Mouse (Mus musculus): ENCODE measurements around the gene Tigit.

The Tigit gene

GRCm38 (mm10) chr16:43663978-43664579 is at the start of gene Tigit:
Tigit (minus strand) TSS chr16:43664146.
- DNase-seq (ENCODE audit: low read depth, low spot score), result no peak

GRCm38 (mm10) chr16:43711361-43711760 is 47.4 kb upstream of the Tigit start:
- DNase-seq (ENCODE audit: low read depth, low spot score), result no peak

GRCm38 (mm10) chr16:43710651-43711050 is 46.7 kb upstream of the Tigit start:
- no peak for DNase-seq (ENCODE audit: low read depth, low spot score)

- no peak for DNase-seq (ENCODE audit: low read depth, low spot score)
Observed at GRCm38 (mm10) chr16:43710134-43710475, 46.2 kb upstream of the Tigit start.

- DNase-seq (ENCODE audit: low read depth, low spot score), result no peak
Observed at GRCm38 (mm10) chr16:43709432-43710133, 45.6 kb upstream of the Tigit start.

GRCm38 (mm10) chr16:43709062-43709413 is 45.1 kb upstream of the Tigit start:
- DNase-seq (ENCODE audit: low read depth, low spot score), result no peak

- no peak for DNase-seq (ENCODE audit: low read depth, low spot score)
Observed at GRCm38 (mm10) chr16:43708335-43709061, 44.6 kb upstream of the Tigit start.

GRCm38 (mm10) chr16:43701765-43702504 is 38.0 kb upstream of the Tigit start:
- no peak for DNase-seq (ENCODE audit: low read depth, low spot score)

- no peak for DNase-seq (ENCODE audit: low read depth, low spot score)
Observed at GRCm38 (mm10) chr16:43700575-43700974, 36.6 kb upstream of the Tigit start.

- no peak for DNase-seq (ENCODE audit: low read depth, low spot score)
Observed at GRCm38 (mm10) chr16:43698735-43699649, 35.0 kb upstream of the Tigit start.

- no peak for DNase-seq (ENCODE audit: low read depth, low spot score)
Observed at GRCm38 (mm10) chr16:43697772-43698171, 33.8 kb upstream of the Tigit start.

- no peak for DNase-seq (ENCODE audit: low read depth, low spot score)
Observed at GRCm38 (mm10) chr16:43695852-43696251, 31.9 kb upstream of the Tigit start.

- DNase-seq (ENCODE audit: low read depth, low spot score), result no peak
Observed at GRCm38 (mm10) chr16:43694104-43694503, 30.2 kb upstream of the Tigit start.

- no peak for DNase-seq (ENCODE audit: low read depth, low spot score)
Observed at GRCm38 (mm10) chr16:43692611-43693010, 28.7 kb upstream of the Tigit start.

GRCm38 (mm10) chr16:43691741-43692140 is 27.8 kb upstream of the Tigit start:
- DNase-seq (ENCODE audit: low read depth, low spot score), result no peak

GRCm38 (mm10) chr16:43690912-43691311 is 27.0 kb upstream of the Tigit start:
- DNase-seq (ENCODE audit: low read depth, low spot score), result no peak

- DNase-seq (ENCODE audit: low read depth, low spot score), result no peak
Observed at GRCm38 (mm10) chr16:43690211-43690690, 26.3 kb upstream of the Tigit start.

GRCm38 (mm10) chr16:43687968-43688367 is 24.0 kb upstream of the Tigit start:
- no peak for DNase-seq (ENCODE audit: low read depth, low spot score)

- DNase-seq (ENCODE audit: low read depth, low spot score), result no peak
Observed at GRCm38 (mm10) chr16:43674400-43674799, 10.5 kb upstream of the Tigit start.

GRCm38 (mm10) chr16:43672697-43673096 is 8.8 kb upstream of the Tigit start:
- no peak for DNase-seq (ENCODE audit: low read depth, low spot score)

GRCm38 (mm10) chr16:43671972-43672371 is 8.0 kb upstream of the Tigit start:
- no peak for DNase-seq (ENCODE audit: low read depth, low spot score)

Data from WW6 (cell line).